Mouse (Mus musculus): Measurements from ENCODE around the gene Lhx2.

Gene Lhx2

GRCm38 (mm10) chr2:38338990-38339909 is at the start of gene Lhx2:
Gene Lhx2 (plus strand): TSS chr2:38339281.
- peak; percentile 37 for DNase-seq (ENCODE audit: low spot score)

DNA sequence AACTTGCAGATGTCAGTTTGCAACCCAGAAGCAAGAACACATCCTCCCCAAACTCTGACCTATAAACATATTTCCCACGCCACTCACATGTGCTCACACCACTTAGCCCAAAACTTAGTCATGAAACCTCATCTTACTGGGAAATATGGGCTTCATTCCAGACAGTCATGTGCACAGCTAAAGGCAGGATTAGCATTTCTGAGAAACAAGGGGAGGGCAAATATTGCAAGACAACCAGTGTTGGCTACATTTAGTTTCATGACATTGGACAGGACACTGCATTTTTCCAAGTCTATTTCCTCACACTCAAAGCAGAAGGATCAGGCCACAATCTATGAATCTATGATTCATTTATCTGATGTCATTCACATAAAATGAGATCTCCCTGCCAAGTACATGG is 47.6 kb upstream of the Lhx2 start:
- DNase-seq (ENCODE audit: low spot score) = no peak

DNA sequence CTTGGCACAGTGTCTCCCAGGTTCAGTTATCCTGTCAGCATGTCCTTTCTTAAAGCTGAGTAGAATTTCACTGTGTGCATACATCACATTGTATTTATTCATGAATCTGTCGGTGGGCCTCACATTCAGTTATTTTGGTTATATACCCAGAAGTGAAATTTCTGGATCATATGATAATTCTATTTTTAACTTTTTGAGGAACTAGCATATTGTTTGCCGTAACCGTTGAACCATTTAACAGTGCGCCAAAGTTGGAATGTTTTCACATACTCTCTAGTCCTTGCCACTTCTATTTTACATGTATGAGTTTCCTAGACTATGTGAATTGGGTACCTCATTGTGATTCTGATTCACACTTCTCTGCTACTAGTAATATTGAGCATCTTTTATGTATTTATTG is 43.1 kb upstream of the Lhx2 start:
- no peak for DNase-seq (ENCODE audit: low spot score)

DNA sequence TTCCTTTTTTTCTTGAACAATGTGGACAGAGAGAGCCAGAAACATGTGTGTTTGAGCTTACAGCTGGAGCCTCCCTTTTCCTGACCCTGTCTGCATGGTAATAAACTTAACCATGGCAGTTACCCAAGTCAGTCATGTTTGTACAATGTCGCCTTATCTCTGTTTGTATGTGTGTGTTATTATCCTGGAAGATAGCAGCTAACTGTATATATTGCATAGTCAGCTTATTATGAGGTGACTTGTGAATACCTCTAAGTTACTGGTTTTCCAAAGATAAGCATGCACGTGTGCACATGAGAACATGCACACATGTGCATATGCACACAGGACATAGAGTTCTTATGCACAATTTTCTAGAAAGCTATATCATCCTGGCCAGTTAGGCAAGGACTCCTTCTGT is 38.1 kb upstream of the Lhx2 start:
- DNase-seq (ENCODE audit: low spot score) = no peak

DNA sequence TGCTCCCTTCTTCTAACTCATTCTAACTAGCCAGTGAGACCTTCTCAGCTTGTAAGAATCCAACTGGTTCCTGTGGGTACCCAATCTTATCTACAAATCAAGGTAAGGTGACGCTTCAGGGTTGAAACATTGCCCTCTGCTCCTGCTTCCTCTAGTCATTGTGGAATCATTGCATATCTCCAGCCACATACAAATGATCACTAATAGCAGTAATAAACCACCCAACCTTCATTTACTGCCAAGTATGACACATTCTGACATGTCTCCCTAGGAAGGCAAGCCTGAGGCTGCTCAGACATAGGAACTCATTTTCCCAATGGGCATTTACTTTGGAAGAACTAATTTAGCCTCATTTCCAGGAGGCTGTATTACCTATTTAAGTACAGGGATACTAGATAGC is 33.9 kb upstream of the Lhx2 start:
- no peak for DNase-seq (ENCODE audit: low spot score)

GRCm38 (mm10) chr2:38312921-38313320 is 26.2 kb upstream of the Lhx2 start:
- DNase-seq (ENCODE audit: low spot score) = no peak

DNA sequence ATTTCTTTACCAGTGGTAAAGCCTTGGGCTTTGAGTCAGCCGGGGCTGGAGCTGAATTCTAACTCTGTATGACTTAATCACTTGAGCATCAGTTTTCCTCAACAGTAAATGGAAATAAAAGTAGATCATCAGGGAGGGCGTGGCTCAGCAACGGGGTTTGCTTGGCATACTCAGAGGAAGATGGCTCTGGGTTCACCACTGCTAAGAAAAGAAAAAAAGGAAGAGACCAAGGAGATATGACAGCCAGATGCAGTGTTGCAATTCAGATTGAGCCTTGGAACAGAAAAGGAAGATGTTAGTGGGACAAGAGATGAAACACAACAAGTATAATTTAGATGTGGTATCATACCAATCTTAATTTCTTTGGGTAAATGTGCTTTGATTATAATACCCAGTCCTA is 25.7 kb upstream of the Lhx2 start:
- DNase-seq (ENCODE audit: low spot score) = no peak

- no peak for DNase-seq (ENCODE audit: low spot score)
Measured at GRCm38 (mm10) chr2:38319086-38319485, 20.0 kb upstream of the Lhx2 start.

DNA sequence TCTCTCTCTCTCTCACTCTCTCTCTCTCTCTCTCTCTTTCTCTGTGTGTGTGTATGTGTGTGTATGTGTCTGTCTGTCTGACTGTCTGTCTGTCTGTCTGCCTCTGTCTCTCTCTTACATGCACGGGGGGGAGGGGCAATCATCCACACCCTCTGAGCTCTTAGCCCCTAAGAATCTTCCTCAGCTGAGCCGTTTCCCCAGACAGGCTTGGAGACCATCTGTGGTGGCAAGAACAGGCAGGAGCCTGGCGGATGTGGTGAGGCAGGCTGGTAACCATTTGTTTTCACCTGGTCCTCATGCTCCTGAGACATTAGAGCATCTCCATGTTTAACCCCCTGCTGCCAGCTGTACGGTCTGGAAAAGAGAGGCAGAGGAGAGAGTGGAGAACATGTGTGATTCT is 18.2 kb upstream of the Lhx2 start:
- no peak for DNase-seq (ENCODE audit: low spot score)

- no peak for DNase-seq (ENCODE audit: low spot score)
Measured at GRCm38 (mm10) chr2:38323380-38323779, 15.7 kb upstream of the Lhx2 start.

GRCm38 (mm10) chr2:38326671-38327070 is 12.4 kb upstream of the Lhx2 start:
- DNase-seq (ENCODE audit: low spot score) = no peak

GRCm38 (mm10) chr2:38333586-38334119 is 5.4 kb upstream of the Lhx2 start:
- DNase-seq (ENCODE audit: low spot score) = peak; percentile 4

DNA sequence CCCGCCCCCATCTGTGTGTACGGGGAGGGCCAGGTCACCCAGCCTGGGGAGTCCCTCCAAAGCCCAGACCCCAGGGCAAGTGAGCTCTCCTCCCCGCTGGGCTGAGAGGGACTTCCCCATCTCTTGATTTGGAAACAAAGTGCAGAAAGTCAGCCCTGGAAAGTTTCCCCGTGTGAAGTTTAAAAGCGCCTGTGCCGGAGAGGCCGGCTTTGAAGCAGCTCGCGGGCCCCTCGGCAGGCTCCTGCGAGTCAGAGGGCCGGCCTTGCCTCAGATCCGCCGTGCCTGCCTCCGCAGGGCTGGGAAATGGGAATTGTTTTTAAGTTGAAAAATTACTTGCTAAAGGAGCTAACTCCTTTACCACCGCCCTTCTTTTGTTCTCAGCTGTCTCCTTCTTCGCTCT is 2.5 kb upstream of the Lhx2 start:
- DNase-seq (ENCODE audit: low spot score) = peak; percentile 67

DNA sequence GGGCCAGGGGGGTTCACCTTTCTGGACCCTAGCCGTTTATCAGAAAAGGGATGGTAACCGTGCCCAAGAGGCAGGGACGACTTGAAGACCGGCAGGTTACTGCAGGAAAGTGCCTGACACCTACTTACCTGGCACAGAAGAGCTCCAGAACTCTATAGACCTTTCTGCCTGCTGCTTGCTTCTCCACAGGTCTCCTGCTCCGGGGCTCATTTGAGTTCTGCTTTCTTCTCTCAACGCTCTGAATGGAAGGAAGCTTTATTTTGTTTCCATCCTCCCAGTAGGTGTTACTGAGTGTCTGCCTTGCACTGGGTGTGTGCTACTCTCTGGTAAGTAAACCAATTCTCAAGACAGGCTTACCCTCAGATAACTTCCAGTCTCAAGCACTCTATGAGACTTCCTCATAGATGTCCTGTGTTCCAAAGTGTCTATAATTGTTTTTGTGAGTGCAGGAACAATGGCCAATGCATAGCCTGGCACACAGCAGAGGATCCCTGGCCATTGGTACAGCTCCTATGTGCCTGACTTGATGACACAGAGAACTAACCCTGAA is 1.9 kb upstream of the Lhx2 start:
- DNase-seq (ENCODE audit: low spot score) = peak; percentile 32

DNA sequence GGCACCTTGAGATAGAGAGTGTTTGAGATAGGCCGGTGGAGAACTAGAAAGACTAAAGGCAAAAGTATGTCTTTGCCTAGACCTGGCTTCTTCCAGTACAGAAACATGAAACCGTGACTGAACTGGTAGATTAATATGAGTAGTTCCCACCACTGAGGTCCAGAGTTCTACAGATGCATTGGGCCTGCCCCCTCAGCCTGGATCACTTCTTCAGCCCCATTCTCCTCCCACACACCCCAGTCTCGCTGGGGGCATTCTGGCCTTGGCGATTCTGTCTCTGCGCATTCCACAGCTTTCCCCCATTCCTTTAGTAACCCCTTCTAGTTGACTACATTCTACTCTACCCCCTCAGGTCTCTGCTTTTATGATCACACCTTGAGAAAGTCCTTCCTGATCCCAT is 1.4 kb upstream of the Lhx2 start:
- no peak for DNase-seq (ENCODE audit: low spot score)

DNA sequence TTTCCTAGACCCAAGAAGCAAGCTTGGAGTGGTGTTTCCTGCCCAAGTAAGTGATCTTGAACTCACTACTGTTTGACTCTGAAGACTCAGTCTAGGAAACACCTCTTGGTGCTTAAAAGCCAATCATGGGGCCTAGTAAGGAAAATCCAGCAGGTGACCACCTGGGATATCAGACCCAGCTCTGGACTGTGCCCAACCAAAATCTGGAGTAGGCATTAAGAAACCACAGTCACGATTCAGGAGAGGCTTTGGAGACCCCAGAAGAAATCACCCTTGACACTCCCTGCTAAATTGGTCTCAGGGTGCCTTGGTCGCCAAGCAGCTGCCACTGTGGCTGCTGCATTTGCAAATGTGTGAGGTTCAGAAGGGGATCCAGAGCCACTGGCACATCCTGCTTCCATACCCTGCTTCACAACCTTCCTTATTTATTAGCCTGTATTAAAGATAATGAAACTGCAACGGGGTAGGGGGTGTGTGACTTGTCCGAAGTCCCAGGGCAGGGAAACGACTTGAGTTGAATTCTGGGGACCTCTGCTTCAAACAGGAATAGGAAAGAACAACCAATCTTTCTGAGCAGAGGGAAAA is 641 bp upstream of the Lhx2 start:
- peak; percentile 33 for DNase-seq (ENCODE audit: low spot score)

DNA sequence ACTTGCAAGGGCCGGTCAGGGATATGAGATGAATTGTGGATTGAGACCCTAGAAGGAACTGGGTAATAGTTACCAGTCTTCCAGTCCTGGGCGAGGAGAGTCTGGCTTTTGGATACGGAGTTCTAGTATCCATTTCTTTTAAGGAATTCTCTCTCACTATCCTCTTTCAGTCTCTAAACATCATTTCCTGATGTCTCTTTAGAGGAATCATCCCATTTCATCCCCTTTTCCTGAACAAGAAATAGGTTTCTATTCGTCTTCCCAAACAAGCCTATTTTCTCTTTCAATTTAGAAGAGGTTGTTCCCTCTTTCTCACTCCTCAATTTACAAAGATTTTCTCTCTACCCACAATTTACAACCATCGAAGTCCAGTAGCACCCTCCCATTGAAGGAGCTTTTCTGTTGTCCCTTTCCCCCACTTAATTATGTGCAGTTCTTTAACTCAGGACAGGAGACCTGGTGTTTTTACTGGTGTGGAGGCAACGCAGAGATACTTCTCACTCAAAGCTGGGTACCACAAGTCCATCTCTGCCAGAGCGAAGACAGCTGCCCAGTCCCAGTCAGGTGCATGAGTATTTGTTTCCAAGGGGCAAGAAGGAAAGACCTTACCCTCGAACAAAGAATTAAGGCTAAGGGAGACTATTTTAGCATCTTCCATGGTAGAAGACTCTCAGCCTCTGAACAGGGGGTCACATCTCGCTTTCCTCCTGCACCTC is 987 bp downstream of the Lhx2 start:
- peak; percentile 58 for DNase-seq (ENCODE audit: low spot score)

- peak; percentile 69 for DNase-seq (ENCODE audit: low spot score)
Measured at GRCm38 (mm10) chr2:38340626-38341200, 1.6 kb downstream of the Lhx2 start.

- no peak for DNase-seq (ENCODE audit: low spot score)
Measured at GRCm38 (mm10) chr2:38343573-38343972, 4.5 kb downstream of the Lhx2 start.

GRCm38 (mm10) chr2:38344727-38345126 is 5.6 kb downstream of the Lhx2 start:
- no peak for DNase-seq (ENCODE audit: low spot score)

GRCm38 (mm10) chr2:38346417-38346816 is 7.3 kb downstream of the Lhx2 start:
- DNase-seq (ENCODE audit: low spot score) = peak; percentile 45

Measured in embryo, embryonic 10.5 days (tissue).